Mouse (Mus musculus) spleen, adult 12 weeks (tissue): ENCODE measurements around the gene Itpr2.

Experiments
- DNase-seq: peaks from one replicate; pipeline ENCODE4 v3.0.0; 2022; ENCODE audit warnings: low spot score

Gene Itpr2

GRCm38 (mm10) chr6:146258261-146258660, 243.8 kb downstream of the Itpr2 start:
- no peak for DNase-seq

- peak; percentile 34 for DNase-seq
Measured at GRCm38 (mm10) chr6:146256947-146257670, 244.9 kb downstream of the Itpr2 start.

GRCm38 (mm10) chr6:146256401-146256800, 245.6 kb downstream of the Itpr2 start:
- DNase-seq: no peak

- no peak for DNase-seq
Measured at GRCm38 (mm10) chr6:146255656-146256055, 246.4 kb downstream of the Itpr2 start.

GRCm38 (mm10) chr6:146254931-146255330, 247.1 kb downstream of the Itpr2 start:
- DNase-seq: no peak

- no peak for DNase-seq
Measured at GRCm38 (mm10) chr6:146254216-146254820, 247.7 kb downstream of the Itpr2 start.

GRCm38 (mm10) chr6:146249096-146249495, 252.9 kb downstream of the Itpr2 start:
- no peak for DNase-seq

GRCm38 (mm10) chr6:146248341-146248740, 253.7 kb downstream of the Itpr2 start:
- DNase-seq: no peak

GRCm38 (mm10) chr6:146247906-146248305, 254.1 kb downstream of the Itpr2 start:
- no peak for DNase-seq

GRCm38 (mm10) chr6:146246368-146246767, 255.7 kb downstream of the Itpr2 start:
- DNase-seq: no peak

- DNase-seq: no peak
Measured at GRCm38 (mm10) chr6:146245888-146246287, 256.1 kb downstream of the Itpr2 start.

GRCm38 (mm10) chr6:146243068-146243467, 259.0 kb downstream of the Itpr2 start:
- no peak for DNase-seq

- DNase-seq: no peak
Measured at GRCm38 (mm10) chr6:146241336-146241735, 260.7 kb downstream of the Itpr2 start.

GRCm38 (mm10) chr6:146235165-146235564, 266.9 kb downstream of the Itpr2 start:
- DNase-seq: no peak

- no peak for DNase-seq
Measured at GRCm38 (mm10) chr6:146234417-146234816, 267.6 kb downstream of the Itpr2 start.

GRCm38 (mm10) chr6:146230903-146231302, 271.1 kb downstream of the Itpr2 start:
- DNase-seq: no peak

GRCm38 (mm10) chr6:146230373-146230788, 271.6 kb downstream of the Itpr2 start:
- peak; percentile 26 for DNase-seq

- DNase-seq: no peak
Measured at GRCm38 (mm10) chr6:146229967-146230366, 272.1 kb downstream of the Itpr2 start.

GRCm38 (mm10) chr6:146229519-146229918, 272.5 kb downstream of the Itpr2 start:
- DNase-seq: no peak

GRCm38 (mm10) chr6:146228048-146228447, 274.0 kb downstream of the Itpr2 start:
- no peak for DNase-seq

- no peak for DNase-seq
Measured at GRCm38 (mm10) chr6:146222403-146223063, 279.5 kb downstream of the Itpr2 start.

GRCm38 (mm10) chr6:146221371-146222336, 280.4 kb downstream of the Itpr2 start:
- DNase-seq: peak; percentile 49
